In genomic region chr5:122176398-122176797, GRCm38 (mm10) we compare ENCODE assay signal across 8 mouse cellular contexts. TPM values are rescaled to one million over a fixed set of nuclear protein-coding genes. Genes with fewer than 3 reads are reported as not detected.
DNase-seq lines count a peak whose midpoint lies in the region; ATAC-seq and TF ChIP-seq lines count a peak whose summit lies in the region.
"Had no signal": no experiment of that assay in that cellular context is flagged by ENCODE, and none has a peak within 500 bp of the region (broad histone marks: within the 10 kb centered on the region; RNA-seq: fewer than 3 reads in every experiment).

No protein-coding gene starts in this region.

- H3K27ac ChIP-seq in embryonic facial prominence, embryonic 15.5 days (replicated peaks): no peak overlapping the region
- no peak overlapping the region for H3K27ac ChIP-seq in intestine, postnatal 0 days (ENCODE audit: low read depth, low read length)
- H3K27ac ChIP-seq: hindbrain, embryonic 15.5 days had no signal

- no peaks in the 10 kb centered on the region for H3K27me3 ChIP-seq in embryonic facial prominence, embryonic 15.5 days
- H3K27me3 ChIP-seq in intestine, postnatal 0 days (replicated peaks; ENCODE audit: control insufficient read depth, insufficient read depth, low read length): no peaks in the 10 kb centered on the region
- H3K27me3 ChIP-seq: hindbrain, embryonic 15.5 days had no signal

- WGBS in embryonic facial prominence, embryonic 15.5 days: 47% methylated on average over 1 of the region's 1 CpGs
- 45% methylated on average over 1 of the region's 1 CpGs for WGBS in intestine, postnatal 0 days

- peaks cover 39% of the 10 kb centered on the region for H3K36me3 ChIP-seq in embryonic facial prominence, embryonic 15.5 days
- peaks cover 30% of the 10 kb centered on the region for H3K36me3 ChIP-seq in intestine, postnatal 0 days (ENCODE audit: control insufficient read depth, insufficient read depth)

- no peak overlapping the region for H3K9ac ChIP-seq in embryonic facial prominence, embryonic 15.5 days
- no peak overlapping the region for H3K9ac ChIP-seq in intestine, postnatal 0 days (ENCODE audit: low read depth, low read length)
- H3K9ac ChIP-seq: hindbrain, embryonic 15.5 days had no signal

- peak; percentile 80 for DNase-seq in testis, postnatal 10 days (ENCODE audit: low spot score)
- DNase-seq in testis, postnatal 14 days (ENCODE audit: low spot score): no peak
- peak; percentile 48 for DNase-seq in adrenal gland, postnatal 25 days
- peak; percentile 72 for DNase-seq in lung, postnatal 14 days
- peak; percentile 59 to 78 for DNase-seq in spleen, postnatal 4 days (ENCODE audit: low spot score in 2 of 2)

- H3K9me3 ChIP-seq in embryonic facial prominence, embryonic 15.5 days (replicated peaks): no peaks in the 10 kb centered on the region
- no peaks in the 10 kb centered on the region for H3K9me3 ChIP-seq in intestine, postnatal 0 days (ENCODE audit: control insufficient read depth)
- H3K9me3 ChIP-seq: hindbrain, embryonic 15.5 days had no signal

- ATAC-seq in embryonic facial prominence, embryonic 15.5 days (ENCODE audit: insufficient number of reproducible peaks, low FRiP score, low TSS enrichment, low read depth): peak; percentile 52; the same call in 1 of the 2 replicates
- peak; percentile 75 for ATAC-seq in intestine, postnatal 0 days

- H3K4me2 ChIP-seq in embryonic facial prominence, embryonic 15.5 days (replicated peaks): no peak overlapping the region
- no peak overlapping the region for H3K4me2 ChIP-seq in intestine, postnatal 0 days (replicated peaks; ENCODE audit: low read depth)
- H3K4me2 ChIP-seq: hindbrain, embryonic 15.5 days had no signal

- H3K4me3 ChIP-seq in embryonic facial prominence, embryonic 15.5 days (replicated peaks): no peak overlapping the region
- H3K4me3 ChIP-seq in intestine, postnatal 0 days (ENCODE audit: low read depth, low read length): no peak overlapping the region
- H3K4me3 ChIP-seq: hindbrain, embryonic 15.5 days had no signal

- TF ChIP-seq CTCF in intestine, postnatal 0 days (IDR thresholded peaks at IDR 0.05; ENCODE audit: low read depth): peak; percentile 78

- no peaks in the 10 kb centered on the region for H3K4me1 ChIP-seq in embryonic facial prominence, embryonic 15.5 days
- no peaks in the 10 kb centered on the region for H3K4me1 ChIP-seq in intestine, postnatal 0 days (replicated peaks; ENCODE audit: control insufficient read depth, insufficient read depth, low read length)
- H3K4me1 ChIP-seq: hindbrain, embryonic 15.5 days had no signal

RNA-seq across cellular contexts. Expression of gene Ppp1cc, which starts 18.3 kb away (rescaled TPM):
- 182 and 186 TPM in 2 replicates for total RNA-seq in adrenal gland, postnatal 25 days (2021)
- polyA plus RNA-seq in embryonic facial prominence, embryonic 15.5 days (2015; fragmentation: Nextera tagmentation; extraction: Ambion mirVana): 235 and 238 TPM in 2 replicates
- 138 and 144 TPM in 2 replicates for polyA plus RNA-seq in intestine, postnatal 0 days (2015; fragmentation: Nextera tagmentation; extraction: Ambion mirVana)

RNA-seq across cellular contexts. Expression of gene Hvcn1, which starts 30.2 kb away (rescaled TPM):
- total RNA-seq in adrenal gland, postnatal 25 days (2021): 0.81 and 1.9 TPM in 2 replicates
- polyA plus RNA-seq in embryonic facial prominence, embryonic 15.5 days (2015; fragmentation: Nextera tagmentation; extraction: Ambion mirVana): 9.8 and 10.3 TPM in 2 replicates
- polyA plus RNA-seq in intestine, postnatal 0 days (2015; fragmentation: Nextera tagmentation; extraction: Ambion mirVana): 3.6 TPM in 2 replicates

RNA-seq across cellular contexts. Expression of gene Ccdc63, which starts 35.8 kb away (rescaled TPM):
- total RNA-seq in adrenal gland, postnatal 25 days (2021): not detected in 2 replicates
- polyA plus RNA-seq in embryonic facial prominence, embryonic 15.5 days (2015; fragmentation: Nextera tagmentation; extraction: Ambion mirVana): 0.24 TPM in 1 of 2 replicates, not detected in the other
- polyA plus RNA-seq in intestine, postnatal 0 days (2015; fragmentation: Nextera tagmentation; extraction: Ambion mirVana): not detected in 2 replicates
- polyA plus RNA-seq: hindbrain, embryonic 15.5 days had no signal
